Mouse (Mus musculus) forebrain, embryonic 11.5 days (tissue): ENCODE measurements around the gene Depdc7. TPM values are rescaled to one million over a fixed set of nuclear protein-coding genes. Genes with fewer than 3 reads are reported as not detected.

Source experiments
- ATAC-seq: fragments of 200-750 bp; cut with Nextera tagmentation; replicated peaks from 2 replicates; pipeline ENCODE4 v1.8.0; 2017; ENCODE audit warnings: moderate TSS enrichment; ENCODE audit not compliant: low FRiP score
- DNase-seq: peaks from one replicate; pipeline ENCODE4 v3.0.0-alpha.2; 2017; ENCODE audit warnings: low spot score
- H3K27ac ChIP-seq: fragments of 300-500 bp; sonication (generic); 2 replicates; pipeline ENCODE4 v1.5.1; 2014; ENCODE audit warnings: low read depth, low read length
- H3K27me3 ChIP-seq: fragments of 300-500 bp; sonication (generic); 2 replicates; pipeline ENCODE4 v1.6.1; 2014; ENCODE audit warnings: mild to moderate bottlenecking, low read length, mixed read lengths; ENCODE audit not compliant: control insufficient read depth, insufficient read depth
- H3K36me3 ChIP-seq: fragments of 300-500 bp; sonication (generic); 2 replicates; pipeline ENCODE4 v1.6.1; 2014; ENCODE audit warnings: mild to moderate bottlenecking, low read length, moderate library complexity, mixed read lengths; ENCODE audit not compliant: control insufficient read depth, insufficient read depth
- H3K4me1 ChIP-seq: fragments of 300-500 bp; sonication (generic); replicated peaks from 2 replicates; pipeline ENCODE4 v1.6.1; 2014; ENCODE audit warnings: low read length, mixed read lengths; ENCODE audit not compliant: control insufficient read depth, insufficient read depth
- H3K4me2 ChIP-seq: fragments of 300-500 bp; sonication (generic); 2 replicates; pipeline ENCODE4 v1.6.1; 2014; ENCODE audit warnings: low read depth, mild to moderate bottlenecking, low read length, moderate library complexity, mixed read lengths; ENCODE audit not compliant: severe bottlenecking
- H3K4me3 ChIP-seq: fragments of 300-500 bp; sonication (generic); 2 replicates; pipeline ENCODE4 v1.5.1; 2014; ENCODE audit warnings: low read depth, low read length
- H3K9ac ChIP-seq: fragments of 300-500 bp; sonication (generic); 2 replicates; pipeline ENCODE4 v1.6.1; 2014; ENCODE audit warnings: low read length
- H3K9me3 ChIP-seq: fragments of 300-500 bp; sonication (generic); 2 replicates; pipeline ENCODE4 v1.6.1; 2016; ENCODE audit warnings: low read length, mixed read lengths; ENCODE audit not compliant: control insufficient read depth
- WGBS: fragments of 180-500 bp; shearing (Covaris S2); extraction: QIAGEN DNeasy Blood & Tissue Kit; methylation state at CpG from one replicate; pipeline ENCODE4 v1.1.7; 2014; 5-methylcytosine and 5-hydroxymethylcytosine counted together
- polyA plus RNA-seq: library from polyadenylated mRNA; unstranded; fragments of >200 nt; fragmentation: Nextera tagmentation; extraction: Ambion mirVana; gene quantifications from 2 replicates; pipeline ENCODE4 v1.2.1, GENCODE M21; 2014

The Depdc7 gene
- polyA plus RNA-seq, 1 experiment from 2014 or later: 5.5 TPM

DNA sequence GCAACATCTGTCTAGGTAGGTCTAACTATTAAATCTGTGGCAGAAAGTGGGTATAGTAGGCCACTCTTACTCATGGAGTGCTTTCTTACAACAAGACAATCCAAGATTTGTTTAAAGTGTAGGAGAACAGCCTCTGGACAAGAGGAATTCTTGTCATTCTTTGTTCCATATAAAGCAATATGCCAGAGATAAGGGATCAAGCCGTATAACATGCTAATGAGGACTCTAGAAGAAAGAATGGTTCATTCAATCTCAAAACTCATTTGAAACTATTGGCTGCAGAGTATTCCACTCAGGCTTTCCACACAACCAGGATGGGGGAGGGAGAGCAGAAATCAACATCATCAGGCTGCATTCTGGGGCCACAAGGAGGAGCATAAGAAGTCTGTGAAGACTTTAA, 15.3 kb downstream of the Depdc7 start:
- Histone ChIP-seq H3K36me3 (no peaks in the 10 kb centered on the region), H3K4me3 (no peak overlapping the region), H3K9ac (no peak overlapping the region), H3K4me2 (no peak overlapping the region), H3K9me3 (no peaks in the 10 kb centered on the region), H3K4me1 (no peaks in the 10 kb centered on the region), H3K27ac (no peak overlapping the region), H3K27me3 (no peaks in the 10 kb centered on the region)
- DNase-seq (no peak), ATAC-seq (no peak)
- whole genome bisulfite sequencing: 62% methylated on average over 1 of the region's 1 CpGs

GRCm38 (mm10) chr2:104722021-104722420, 20.7 kb downstream of the Depdc7 start:
- DNase-seq (no peak), ATAC-seq (no peak)
- Histone ChIP-seq H3K4me3 (no peak overlapping the region), H3K27ac (no peak overlapping the region), H3K4me2 (no peak overlapping the region), H3K27me3 (no peaks in the 10 kb centered on the region), H3K9me3 (no peaks in the 10 kb centered on the region), H3K36me3 (no peaks in the 10 kb centered on the region), H3K4me1 (no peaks in the 10 kb centered on the region), H3K9ac (no peak overlapping the region)
- 85% methylated on average over 3 of the region's 3 CpGs for WGBS

DNA sequence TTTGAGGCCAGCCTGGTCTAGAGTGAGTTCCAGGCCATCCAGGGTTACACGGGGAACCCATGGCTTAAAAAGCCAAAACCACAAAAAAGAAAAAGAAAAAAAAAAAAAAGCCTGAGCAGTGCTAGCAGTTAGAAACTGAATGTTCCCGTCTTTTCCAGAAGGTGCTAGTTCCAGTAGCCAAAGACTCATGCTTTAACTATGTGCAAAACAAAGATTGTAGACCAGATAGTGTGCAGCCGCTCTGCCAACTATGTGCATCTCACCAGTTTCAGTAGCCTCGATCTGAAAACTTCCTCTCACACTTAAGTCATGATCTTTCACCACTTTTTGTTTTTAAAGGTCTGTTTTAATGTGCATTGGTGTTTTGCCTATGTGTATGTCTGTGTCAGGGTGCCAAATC, 24.9 kb downstream of the Depdc7 start:
- Histone ChIP-seq H3K9ac (no peak overlapping the region), H3K4me3 (no peak overlapping the region), H3K4me1 (no peaks in the 10 kb centered on the region), H3K4me2 (no peak overlapping the region), H3K36me3 (no peaks in the 10 kb centered on the region), H3K27ac (no peak overlapping the region), H3K9me3 (no peaks in the 10 kb centered on the region), H3K27me3 (no peaks in the 10 kb centered on the region)
- ATAC-seq (no peak), DNase-seq (no peak)
- 89% methylated on average over 4 of the region's 4 CpGs for WGBS

- DNase-seq (no peak), ATAC-seq (no peak)
- Histone ChIP-seq H3K4me2 (no peak overlapping the region), H3K27me3 (no peaks in the 10 kb centered on the region), H3K9ac (no peak overlapping the region), H3K4me1 (no peaks in the 10 kb centered on the region), H3K27ac (no peak overlapping the region), H3K4me3 (no peak overlapping the region), H3K9me3 (no peaks in the 10 kb centered on the region), H3K36me3 (no peaks in the 10 kb centered on the region)
- WGBS: 95% methylated on average over 2 of the region's 2 CpGs
These were observed 25.4 kb downstream of the Depdc7 start for GRCm38 (mm10) chr2:104717231-104717735.

DNA sequence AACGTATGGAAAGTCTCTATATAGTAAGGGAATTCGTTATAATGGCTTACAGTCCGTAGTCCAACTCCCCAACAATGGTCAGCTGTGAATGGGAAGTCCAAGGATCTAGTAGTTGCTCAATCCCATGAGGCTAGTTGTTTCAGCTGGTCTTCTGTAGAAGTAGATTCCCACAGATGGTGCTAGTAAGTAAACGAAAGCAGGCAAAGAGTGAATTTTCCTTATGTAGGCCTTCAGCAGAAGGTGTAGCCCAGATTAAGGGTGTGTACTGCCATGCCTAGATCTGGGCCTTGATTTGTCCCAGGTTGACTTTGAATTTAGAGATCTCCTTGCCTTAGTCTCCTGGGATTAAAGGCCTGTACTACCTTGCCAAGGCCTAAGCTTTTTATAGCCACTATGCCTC, 26.4 kb downstream of the Depdc7 start, which contains the start of gene Pin1rt1:
Pin1rt1 (minus strand) TSS at position 101 of the 400 bp plus-strand sequence.
- H3K4me2 ChIP-seq: no peak within 1 kb of the TSS
- 90% methylated on average over 4 of the region's 4 CpGs for WGBS
- ATAC-seq: no peak

GRCm38 (mm10) chr2:104714254-104714691, 28.4 kb downstream of the Depdc7 start:
- ATAC-seq: no peak
- DNase-seq: no peak
- Histone ChIP-seq H3K4me3 (no peak overlapping the region), H3K36me3 (no peaks in the 10 kb centered on the region), H3K4me2 (no peak overlapping the region), H3K27me3 (no peaks in the 10 kb centered on the region), H3K27ac (no peak overlapping the region), H3K9ac (no peak overlapping the region), H3K4me1 (peaks cover 8% of the 10 kb centered on the region; the same call in 1 of the 2 replicates), H3K9me3 (no peaks in the 10 kb centered on the region)
- 35% methylated on average over 15 of the region's 15 CpGs for WGBS

More for the DNA sequence above, 26.4 kb downstream of the Depdc7 start, which contains the start of gene Pin1rt1:
- Histone ChIP-seq H3K27me3 (no peaks in the 10 kb centered on the region), H3K9me3 (no peaks in the 10 kb centered on the region), H3K4me3 (no peak within 1 kb of the TSS), H3K36me3 (no peaks in the 10 kb centered on the region), H3K9ac (no peak within 1 kb of the TSS), H3K4me1 (no peaks in the 10 kb centered on the region; the same call in 1 of the 2 replicates), H3K27ac (no peak within 1 kb of the TSS)
- DNase-seq: no peak

- 3% methylated on average over 7 of the region's 7 CpGs for WGBS
- peak overlapping the region; percentile 94 for H3K9ac ChIP-seq
- H3K9me3 ChIP-seq: no peaks in the 10 kb centered on the region
- no peaks in the 10 kb centered on the region for H3K36me3 ChIP-seq
- DNase-seq: no peak
- H3K4me2 ChIP-seq: peak overlapping the region; percentile 54
- ATAC-seq: peak; percentile 31; the same call in 1 of the 2 replicates
- peak overlapping the region; percentile 77 for H3K27ac ChIP-seq
- H3K4me3 ChIP-seq: peak overlapping the region; percentile 69
- H3K27me3 ChIP-seq: no peaks in the 10 kb centered on the region
- peaks cover 8% of the 10 kb centered on the region; the same call in 1 of the 2 replicates for H3K4me1 ChIP-seq
These were observed 30.2 kb downstream of the Depdc7 start for GRCm38 (mm10) chr2:104712486-104712809.

DNA sequence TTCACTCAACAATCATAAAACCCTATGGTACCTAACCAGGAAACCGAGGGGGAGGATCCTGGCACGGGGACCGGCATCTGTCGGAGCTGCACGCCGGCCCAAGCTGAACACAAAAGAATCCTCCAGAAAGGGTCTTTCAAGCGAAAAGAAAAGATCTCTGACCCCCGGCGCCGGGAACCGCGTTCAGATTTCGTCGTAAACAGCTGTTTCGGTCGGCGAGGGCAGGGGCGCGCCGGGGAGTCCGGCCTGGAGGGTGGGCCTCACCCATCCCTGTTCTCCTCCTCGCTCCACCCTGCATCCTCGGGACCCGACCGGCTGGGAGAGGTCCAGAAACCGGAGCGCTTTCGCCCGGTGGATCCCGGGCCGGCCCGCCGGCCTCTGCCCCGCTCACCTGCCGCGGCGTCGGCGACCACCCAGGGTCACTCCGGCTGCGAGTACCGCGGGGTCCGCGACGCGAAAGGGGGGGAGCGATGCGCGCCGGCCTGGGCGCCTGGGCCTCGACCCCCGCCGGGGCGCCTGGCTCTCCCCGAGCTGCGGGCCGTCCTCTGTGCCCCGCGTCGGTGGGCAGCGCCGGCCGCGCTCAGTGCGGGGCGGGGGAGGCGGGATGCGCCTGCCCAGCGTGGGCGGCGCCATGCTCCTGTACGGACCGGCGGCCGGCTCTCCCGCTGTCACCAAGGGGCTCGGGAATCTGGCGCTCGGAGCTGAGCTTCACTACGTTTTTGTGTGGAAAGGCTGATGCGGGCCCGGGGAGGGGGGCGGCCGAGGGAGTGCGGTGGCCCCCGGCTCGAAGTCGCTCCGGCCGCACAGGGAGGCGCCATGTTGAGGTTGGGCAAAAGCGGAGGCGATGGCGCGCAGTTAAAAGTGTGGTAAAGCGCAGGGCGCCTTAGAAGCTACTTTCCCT, 30.8 kb downstream of the Depdc7 start, which contains the start of gene Tcp11l1:
Tcp11l1 (minus strand) TSS at position 585 of the 901 bp plus-strand sequence.
- H3K9ac ChIP-seq: peak within 1 kb of the TSS; percentile 94
- DNase-seq (peak; percentile 82), ATAC-seq (peak; percentile 95)
- peak within 1 kb of the TSS; percentile 77 for H3K27ac ChIP-seq
- no peaks in the 10 kb centered on the region for H3K36me3 ChIP-seq
- peak within 1 kb of the TSS; percentile 69 for H3K4me3 ChIP-seq
- H3K27me3 ChIP-seq: no peaks in the 10 kb centered on the region
- H3K4me2 ChIP-seq: peak within 1 kb of the TSS; percentile 54
- H3K4me1 ChIP-seq: peaks cover 8% of the 10 kb centered on the region; the same call in 1 of the 2 replicates
- H3K9me3 ChIP-seq: no peaks in the 10 kb centered on the region
- WGBS: under 1% methylated on average over 92 of the region's 99 CpGs
